Mouse (Mus musculus) ovary, postnatal 14 days (tissue): ENCODE results near the gene Cyp1a1.

Source experiments
- DNase-seq: peaks from one replicate; pipeline ENCODE4 v3.0.0; 2022; ENCODE audit warnings: low spot score

Gene Cyp1a1

DNA sequence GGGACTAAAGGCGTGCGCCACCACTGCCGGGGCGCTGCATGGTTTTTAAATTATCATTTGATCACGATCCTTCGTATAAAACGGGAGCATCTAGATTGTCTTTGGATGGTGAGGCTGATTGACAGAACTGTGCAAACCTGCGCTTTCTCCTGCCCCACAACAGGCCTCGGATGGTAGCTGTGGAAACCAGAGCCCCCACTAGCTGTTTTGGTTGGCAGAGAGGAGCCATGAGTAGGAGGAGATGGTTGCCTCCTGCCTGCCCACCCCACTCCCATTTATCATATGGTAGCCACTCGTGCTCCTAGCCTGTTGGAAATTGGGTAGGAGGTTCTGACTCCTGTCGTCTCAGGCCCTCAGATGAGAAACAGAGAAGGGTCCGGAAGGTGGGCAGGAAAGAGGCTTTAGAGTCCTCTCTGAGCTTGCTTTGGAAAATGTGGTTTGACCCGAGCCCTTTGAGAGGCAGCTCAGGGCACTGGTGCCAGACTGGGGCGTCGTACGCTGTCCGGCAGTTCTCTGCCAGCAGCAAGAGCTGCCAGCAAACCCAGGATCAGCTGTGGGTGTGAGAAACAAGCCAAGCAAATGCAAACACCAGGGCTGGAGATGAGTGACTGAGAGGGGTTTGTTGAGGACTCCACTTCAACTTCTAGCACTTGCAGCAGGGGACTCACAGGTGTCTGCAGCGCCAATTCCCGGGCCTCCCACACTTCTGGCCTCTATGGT, 30.9 kb upstream of the Cyp1a1 start:
- no peak for DNase-seq

DNA sequence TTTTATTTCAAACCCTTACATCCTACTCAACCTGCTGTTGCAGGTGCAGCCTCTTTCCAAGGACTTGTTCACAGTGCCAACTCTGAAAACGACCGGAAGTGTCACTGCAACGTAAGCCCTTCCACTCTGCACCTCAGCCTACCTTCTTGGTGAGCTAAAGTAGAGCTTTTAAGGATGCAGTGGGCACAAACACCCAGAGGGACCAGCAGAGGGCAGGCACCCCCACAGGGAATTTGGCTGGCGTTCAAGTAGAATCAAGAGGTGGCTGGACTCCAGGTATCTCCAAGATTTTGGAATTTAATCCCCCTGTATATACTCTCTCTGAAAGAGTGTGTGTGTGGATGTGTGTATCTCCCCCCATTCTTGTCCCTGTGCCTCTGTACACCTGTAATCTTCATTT, 29.9 kb upstream of the Cyp1a1 start:
- DNase-seq: no peak

DNA sequence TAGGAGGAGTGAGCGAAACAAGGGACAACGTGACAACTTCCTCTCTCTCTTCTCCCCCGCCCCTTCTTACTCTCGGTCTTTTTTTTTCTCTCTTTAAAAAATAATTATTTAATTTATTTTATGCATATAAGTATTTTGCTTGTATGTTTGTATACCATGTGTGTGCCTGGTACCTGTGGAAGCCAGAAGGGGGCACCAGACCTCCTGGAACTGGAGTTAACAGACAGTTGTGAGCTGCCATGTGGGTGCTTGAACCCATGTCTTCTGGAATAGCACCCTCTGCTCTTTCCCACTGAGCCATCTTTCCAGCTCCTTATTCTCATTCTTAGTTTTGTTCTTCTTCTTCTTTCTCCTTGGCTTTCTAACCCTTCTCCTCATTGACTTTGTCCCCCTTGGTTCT, 28.8 kb upstream of the Cyp1a1 start:
- no peak for DNase-seq

DNA sequence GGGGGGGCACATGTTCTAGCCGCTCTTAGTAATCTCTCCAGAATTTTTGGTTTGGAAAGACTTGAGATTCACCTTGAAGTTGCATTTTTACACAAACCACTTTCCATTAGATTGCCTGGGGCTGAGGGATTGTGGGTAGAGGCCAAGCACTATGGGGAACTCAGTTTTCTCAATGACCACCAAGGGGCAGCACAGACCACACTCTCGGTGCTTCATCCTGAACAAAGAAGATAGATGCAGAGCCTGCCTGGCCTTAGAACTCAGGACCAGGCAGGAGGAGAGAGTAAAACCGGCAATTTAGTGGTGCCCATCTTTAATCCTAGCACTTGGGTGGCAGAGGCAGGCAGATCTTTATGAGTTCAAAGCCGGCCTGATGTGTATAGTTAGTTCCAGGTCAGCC, 28.0 kb upstream of the Cyp1a1 start:
- DNase-seq: peak; percentile 53

DNA sequence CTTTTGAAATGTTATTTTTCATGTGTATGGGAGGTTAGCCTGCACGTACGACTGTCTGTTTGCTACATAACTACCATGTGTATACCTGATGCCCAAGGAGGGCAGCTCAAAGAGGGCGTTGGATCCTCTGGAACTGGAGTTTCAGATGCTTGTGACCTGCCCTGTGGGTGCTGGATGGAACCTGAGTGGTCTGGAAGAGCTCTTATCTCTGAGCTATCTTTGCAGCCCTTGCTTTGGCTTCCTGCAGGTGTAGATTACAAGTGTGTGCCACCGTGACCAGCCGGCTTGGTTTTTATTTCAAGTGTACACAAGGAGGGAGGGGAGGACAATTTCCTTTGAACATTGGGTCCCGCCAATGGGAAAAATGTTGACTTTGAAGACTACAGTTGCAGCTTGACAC, 27.2 kb upstream of the Cyp1a1 start:
- DNase-seq: no peak

DNA sequence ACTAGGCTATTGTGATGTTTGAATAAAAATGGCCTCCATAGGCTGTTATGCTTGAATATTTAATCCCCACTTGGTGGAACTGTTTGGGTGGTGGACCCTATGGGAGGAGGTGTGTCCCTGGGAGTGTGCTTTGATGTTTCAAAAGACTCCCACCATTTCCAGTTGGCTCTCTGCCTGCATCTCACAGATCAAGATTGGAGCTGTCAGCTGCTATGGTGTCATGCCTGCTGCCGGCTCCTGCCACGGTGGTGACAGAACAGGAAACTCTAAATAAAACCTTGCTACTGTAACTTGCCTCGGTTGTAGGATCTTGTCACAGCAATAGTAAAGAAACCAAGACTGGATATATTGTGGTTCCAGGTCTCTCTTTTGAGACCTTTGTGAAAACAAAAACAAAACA, 26.2 kb upstream of the Cyp1a1 start:
- no peak for DNase-seq

DNA sequence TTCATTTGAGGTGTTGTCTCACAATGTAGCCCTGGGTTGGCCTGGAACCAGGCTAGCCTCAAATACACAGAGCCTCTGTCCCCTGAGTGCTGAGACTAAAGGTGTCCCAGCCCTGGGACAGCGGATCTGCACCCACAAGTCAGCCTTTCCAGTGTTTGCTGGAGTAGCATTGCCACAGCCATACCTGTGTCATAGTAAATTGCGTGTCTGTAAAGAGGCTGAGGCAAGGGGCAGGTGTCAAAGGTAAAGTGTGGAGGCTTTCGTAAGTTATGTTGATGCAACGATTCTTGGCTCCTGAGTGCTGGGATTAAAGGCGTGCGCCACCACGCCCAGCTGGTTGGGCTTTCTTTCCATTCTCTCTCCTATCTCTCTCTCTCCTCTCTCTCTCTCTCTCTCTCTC, 23.1 kb upstream of the Cyp1a1 start:
- no peak for DNase-seq

DNA sequence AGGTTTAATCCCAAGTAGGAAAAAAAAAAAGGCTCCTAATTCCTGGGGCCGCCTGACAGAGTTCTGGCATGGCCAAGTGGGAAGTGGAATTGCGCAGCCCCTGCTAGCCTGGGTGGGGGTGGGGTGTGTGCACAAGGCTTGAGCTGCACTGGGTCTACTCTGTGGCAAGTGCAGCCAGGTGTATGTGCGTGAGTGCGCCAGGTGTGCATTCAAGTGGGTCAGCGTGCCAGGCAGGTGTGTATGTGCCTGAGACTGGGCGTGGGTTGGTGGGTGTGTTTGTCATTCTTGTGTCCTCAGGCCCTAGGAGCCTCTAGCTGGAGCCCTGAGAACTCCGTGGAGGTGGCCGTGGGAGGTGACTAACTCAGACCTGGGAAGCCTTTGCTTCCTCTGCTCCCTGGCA, 21.2 kb upstream of the Cyp1a1 start:
- DNase-seq: no peak

DNA sequence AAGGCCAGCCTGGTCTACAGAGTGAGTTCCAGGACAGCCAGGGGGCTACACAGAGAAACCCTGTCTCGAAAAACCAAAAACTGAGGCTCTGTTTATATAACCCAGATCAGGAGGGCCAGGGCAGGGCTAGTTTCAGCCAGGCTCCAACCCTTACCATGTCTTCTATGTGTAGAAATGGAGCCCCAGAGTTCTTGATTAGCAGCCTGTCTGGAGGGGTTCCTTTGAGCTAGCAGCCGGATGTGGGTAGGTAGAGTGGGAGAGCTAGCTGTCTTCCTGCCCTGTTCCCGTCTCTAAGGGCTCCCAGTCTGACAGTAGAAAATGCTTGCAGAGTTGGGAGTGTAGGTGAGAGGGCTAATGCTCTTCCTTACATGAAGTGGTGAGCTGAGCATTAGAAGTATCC, 20.6 kb upstream of the Cyp1a1 start:
- no peak for DNase-seq

DNA sequence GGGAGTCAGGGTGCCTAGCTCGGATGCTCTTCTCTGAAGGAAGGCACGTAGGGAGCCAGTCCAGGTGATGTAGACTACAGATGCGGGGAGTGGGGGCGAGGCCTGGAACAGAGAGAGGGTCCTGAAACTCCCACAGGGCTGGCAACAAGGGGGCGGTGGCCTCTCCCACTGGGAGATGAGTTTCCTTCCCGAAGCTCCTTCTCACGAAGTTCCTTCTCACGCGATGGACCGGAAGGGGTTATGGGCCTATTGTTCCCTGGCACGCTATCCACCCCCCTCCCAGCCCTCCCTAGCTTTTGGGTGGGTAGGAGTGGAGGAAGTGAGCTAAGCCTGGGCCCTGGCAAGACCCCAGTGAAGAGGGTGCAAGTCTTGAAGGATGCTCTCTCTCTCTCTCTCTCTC, 19.9 kb upstream of the Cyp1a1 start:
- DNase-seq: no peak

DNA sequence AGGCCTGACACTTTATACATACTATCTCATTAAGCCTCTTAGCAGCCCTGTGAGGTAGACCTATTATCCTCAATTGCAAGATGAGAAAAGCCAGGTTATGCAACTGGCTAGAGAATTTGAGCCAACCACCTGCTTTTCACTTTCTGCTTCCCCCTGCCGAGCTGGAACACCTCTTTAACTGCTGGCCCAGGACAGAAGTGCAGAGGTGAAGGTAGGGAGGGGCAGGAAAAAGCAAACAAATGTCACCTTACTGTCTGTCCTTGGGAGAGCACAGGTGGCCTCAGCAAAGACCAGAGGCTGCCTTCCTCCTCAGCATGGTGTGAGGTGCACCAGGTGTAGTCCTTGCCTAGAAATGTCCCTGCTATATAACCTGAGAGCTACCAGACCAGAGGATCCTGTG, 19.5 kb upstream of the Cyp1a1 start:
- DNase-seq: no peak

DNA sequence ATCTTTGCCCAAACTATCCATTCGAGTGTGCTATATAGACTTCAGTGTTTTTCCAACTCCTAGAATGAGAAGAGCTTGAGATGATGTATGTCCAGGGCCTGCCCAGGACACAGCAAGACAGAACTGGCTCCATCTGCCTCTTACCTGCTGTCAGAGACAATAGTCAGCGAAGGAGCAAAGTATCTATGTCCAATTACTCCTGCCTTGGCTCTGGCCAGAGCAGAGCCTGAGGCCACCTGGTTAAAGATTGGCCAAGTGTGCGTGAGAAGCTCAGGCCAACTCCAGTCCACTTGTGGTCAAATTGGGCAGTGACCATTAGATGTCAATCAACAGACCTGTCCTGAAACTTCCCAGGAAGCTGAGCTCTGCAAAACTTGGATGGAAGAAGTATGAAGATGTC, 18.2 kb upstream of the Cyp1a1 start:
- DNase-seq: no peak

DNA sequence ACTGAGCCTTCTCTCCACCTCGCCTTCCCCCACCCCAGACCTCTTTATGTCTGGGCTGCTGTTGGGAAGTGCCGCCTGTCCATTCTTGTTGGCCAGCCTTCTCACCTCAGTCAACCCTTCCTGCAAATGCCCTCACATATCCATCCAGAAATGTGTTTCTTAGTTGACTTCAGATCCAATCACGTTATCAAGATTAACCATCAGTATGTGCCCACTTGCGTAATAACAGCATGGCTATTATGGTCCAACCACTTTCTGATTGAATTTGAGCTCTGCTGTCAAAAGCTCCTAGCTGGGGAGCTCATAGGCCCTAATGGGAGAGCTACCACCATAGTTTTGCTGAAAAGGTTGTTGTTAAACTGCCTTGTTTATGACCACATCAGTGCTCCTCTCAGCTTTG, 16.7 kb upstream of the Cyp1a1 start:
- no peak for DNase-seq

DNA sequence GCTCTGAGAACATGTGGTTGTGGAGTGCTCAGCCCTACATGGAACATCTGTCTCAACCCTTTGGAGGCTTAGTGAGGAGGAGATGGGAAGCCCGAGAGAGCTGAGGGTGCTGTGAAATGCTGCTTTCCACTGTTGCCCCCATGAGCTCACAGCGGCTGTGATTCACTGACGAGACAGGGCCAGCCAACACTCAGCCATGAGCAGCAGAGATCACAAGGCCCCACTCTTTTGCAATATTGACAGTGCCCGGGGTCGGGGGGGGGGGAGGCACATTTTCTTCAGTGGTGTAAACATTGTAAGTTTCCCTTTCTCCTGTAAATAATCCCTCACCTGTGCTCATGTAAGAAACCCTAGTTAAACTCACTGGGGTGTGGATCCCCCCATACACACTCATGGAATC, 16.2 kb upstream of the Cyp1a1 start:
- no peak for DNase-seq

DNA sequence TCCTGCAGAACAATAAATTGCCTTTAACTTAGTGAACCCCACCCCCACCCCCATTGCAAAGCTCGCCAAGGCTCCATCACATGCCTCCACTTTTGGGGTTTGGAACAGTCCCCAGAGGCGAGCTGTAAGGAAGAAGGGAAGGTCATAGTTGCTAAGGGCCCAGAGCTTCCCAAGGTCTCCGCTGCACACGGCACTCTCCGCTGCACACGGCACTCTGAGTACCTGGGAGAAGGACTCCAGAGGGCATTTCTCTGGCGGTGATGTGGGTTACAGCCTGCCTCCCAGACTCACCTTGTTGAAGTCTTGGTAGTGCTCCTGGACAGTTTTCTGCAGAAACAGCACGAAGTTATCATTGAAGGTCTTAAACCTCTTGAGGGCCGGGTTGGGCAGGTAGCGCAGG, 6.3 kb upstream of the Cyp1a1 start:
- no peak for DNase-seq

DNA sequence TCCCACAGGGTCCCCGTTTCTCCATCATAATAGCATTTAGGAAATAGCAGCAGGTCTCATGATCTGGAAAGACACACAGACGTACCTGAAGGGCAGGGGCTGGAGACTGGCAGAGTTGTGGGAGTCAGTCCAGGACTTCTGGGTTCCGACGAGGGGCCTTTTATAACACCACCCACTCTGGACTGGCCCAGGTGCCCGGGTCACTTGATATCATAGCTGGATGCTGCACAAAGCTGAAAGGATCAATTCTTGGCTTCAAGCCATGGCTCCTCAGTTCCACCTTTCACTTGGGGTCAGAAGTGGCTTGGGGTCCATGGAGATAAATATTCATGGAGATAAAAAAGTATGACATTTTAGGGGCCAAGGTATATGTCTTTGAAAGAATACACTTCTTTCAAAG, 4.2 kb upstream of the Cyp1a1 start, which contains the start of gene Cyp1a2:
Cyp1a2 (minus strand) TSS at position 184 of the 400 bp plus-strand sequence.
- DNase-seq: no peak

DNA sequence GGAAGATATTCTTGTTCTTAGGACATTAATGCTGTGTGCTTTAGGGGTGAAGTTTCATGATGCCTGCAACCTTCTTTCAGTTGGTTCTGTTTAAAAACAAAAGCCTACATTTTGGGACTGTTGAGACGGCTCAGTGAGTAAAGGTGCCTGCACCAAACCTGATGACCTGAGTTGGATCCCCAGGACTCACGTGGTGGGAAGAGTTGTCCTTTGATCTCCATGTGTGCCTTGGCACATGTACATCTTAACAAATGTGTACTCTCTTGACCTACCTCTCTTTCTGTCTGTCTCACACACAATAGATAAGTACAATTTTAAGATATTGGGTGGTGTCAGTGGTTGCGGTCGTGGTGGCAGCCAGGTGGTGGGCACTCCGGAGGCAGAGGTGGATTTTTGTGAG, 1.7 kb upstream of the Cyp1a1 start:
- DNase-seq: no peak

DNA sequence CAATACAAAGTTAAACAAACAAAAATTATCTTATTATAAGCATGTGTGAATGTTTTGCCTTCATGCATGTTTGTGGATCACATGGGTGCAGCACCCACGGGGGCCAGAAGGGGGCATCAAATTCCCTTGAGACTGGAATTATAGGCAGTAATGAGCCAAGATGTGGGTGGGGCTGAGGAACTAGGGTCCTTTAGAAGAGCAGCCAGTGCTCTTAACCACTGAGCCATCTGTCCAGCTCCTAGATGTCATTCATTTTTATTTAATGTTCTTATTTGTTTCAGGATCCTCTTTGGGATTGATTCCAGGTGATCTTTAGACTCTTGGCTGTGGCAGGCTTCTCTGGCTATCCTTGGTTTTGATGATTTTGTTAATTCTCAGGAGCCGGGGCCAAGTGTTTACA, 430 bp downstream of the Cyp1a1 start:
- no peak for DNase-seq

DNA sequence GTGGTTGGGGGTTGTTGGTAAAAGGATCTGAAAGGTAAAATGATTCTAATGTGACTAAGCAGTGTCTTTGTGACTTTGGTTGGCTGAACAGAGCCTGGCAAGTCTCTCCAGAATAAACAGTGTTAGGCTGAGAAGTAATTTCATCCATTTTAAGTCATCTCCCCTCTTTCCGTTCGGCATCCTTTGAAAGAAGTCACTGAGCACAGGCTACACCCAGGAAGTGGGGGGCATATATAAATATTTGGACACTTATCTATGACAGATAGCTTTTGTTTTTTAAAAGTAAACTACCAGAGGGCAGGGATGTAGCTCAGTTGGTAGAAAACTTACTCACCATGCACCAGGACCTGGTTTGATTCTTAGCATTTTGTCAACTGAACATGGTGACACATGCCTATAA, 878 bp downstream of the Cyp1a1 start:
- no peak for DNase-seq

DNA sequence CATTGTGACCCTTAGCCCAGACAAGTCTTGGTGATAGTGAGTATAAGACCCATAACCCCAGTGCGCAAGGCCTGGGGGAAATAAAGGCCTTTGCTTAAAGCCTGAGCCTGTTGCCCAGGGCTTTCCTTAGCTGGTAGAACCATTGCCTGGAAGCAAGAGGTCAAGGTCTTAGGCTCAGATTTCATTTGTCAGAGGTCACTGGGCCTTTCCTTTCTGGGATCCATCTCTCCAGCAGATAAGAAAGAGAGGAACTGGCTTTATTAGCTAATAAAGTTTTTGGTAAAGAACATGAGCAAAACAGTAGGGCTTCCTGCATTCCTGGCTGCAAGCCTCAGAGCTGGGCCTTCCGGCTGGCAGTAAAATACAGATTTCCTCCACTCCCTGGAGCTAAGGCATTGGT, 6.4 kb downstream of the Cyp1a1 start:
- no peak for DNase-seq

DNA sequence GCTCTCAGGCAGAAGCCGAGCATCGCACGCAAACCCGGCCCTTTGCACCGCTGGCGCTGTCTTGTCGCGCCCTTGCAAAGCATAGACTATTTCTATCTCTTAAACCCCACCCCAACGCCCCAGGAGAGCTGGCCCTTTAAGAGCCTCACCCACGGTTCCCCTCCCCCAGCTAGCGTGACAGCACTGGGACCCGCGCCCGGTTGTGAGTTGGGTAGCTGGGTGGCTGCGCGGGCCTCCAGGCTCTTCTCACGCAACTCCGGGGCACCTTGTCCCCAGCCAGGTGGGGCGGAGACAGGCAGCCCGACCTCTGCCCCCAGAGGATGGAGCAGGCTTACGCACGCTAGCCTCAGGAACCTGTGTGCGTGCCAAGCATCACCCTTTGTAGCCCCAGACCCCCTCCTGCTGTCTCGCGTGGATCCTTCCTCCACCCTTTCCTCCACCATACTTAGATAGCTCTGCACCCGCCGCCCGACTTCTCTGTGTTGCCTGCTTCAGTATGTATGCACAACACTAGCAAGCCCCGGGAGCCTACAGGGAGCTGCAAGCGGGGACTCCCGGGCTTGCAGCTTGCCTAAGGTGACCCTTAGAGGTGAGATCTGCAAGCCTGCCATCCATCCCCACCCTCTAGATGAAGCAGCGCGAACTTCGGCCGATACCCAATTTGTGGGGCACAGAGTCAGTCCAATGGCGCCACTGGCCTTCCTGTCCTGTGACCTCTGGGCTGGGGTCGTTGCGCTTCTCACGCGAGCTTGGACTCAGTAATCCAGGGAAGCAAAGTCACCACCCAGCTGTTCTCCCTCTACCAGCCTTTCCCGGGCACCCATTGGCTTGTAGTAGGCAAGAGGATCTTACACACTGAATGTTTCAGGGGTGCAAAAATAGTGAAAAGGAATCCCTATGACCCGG, 8.9 kb downstream of the Cyp1a1 start:
- no peak for DNase-seq

DNA sequence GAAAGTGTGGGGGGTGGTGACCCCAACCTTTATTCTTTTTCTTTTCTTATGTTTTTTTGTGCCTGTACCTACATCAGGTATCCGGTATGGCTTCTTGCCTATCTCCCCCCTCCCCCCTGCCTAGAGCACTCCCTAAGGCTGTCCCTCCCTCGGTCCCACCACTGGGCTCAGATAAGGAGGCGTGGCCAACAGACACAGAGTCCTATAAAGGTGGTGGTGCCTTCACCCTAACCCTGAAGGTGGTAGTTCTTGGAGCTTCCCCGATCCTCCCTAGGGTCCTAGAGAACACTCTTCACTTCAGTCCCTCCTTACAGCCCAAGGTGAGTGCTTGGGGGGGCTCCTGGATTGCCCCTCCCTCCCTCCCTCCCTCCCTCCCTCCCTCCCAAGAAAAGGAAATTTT, 9.7 kb downstream of the Cyp1a1 start:
- no peak for DNase-seq

DNA sequence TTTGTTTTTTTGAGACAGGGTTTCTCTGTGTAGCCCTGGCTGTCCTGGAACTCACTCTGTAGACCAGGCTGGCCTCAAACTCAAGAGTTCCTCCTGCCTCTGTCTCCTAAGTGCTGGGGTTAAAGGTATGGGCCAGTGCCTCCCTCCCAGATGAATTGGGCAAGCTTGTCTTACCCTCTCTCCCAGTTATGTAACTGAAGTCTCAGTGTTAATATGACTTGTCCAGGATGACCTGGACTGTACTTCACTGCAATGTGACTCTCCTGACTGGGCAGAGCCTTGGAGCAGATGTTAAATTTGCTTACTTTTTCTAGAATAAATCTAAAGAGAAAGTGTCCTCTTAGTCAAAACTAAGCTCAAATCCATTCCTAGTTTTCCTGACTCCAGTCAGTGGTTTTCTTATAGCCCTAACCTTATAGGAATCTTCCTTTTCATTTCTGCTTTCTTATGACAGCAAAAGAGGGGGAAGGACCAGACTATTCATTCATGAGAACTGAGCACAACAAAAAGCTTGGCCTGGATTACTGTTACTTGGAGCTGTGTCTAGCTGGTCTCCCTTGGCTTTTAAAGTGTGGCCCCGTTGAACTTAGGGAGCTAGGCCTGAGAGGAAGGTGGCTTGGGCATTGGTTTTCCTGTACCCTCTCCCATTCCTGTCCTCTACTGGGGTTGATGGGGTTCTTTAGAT, 10.9 kb downstream of the Cyp1a1 start:
- no peak for DNase-seq
